Mouse (Mus musculus): Measurements from ENCODE around the gene Vmn1r210. TPM values are rescaled to one million over a fixed set of nuclear protein-coding genes. Genes with fewer than 3 reads are reported as not detected.

Gene Vmn1r210
- total RNA-seq, 1 experiment, result 0.09 TPM

Other genes with a start within 250 kb of the Vmn1r210 start
- gene Vmn1r205, start 238.3 kb downstream of the Vmn1r210 start, total RNA-seq (2012; rRNA removed), result not detected in 2 replicates
- not detected in 2 replicates for gene Vmn1r206, start 207.1 kb downstream of the Vmn1r210 start, total RNA-seq (2012; rRNA removed)
- gene Vmn1r207-ps, start 101.7 kb downstream of the Vmn1r210 start, total RNA-seq (2012; rRNA removed), result not detected in 2 replicates
- gene Vmn1r208, start 53.9 kb downstream of the Vmn1r210 start, total RNA-seq (2012; rRNA removed), result 0.11 and 0.22 TPM in 2 replicates
- gene Vmn1r209, start 21.7 kb downstream of the Vmn1r210 start, total RNA-seq (2012; rRNA removed), result not detected in 2 replicates
- gene Vmn1r211, start 26.2 kb upstream of the Vmn1r210 start, total RNA-seq (2012; rRNA removed), result not detected in 2 replicates
- not detected in 2 replicates for gene Vmn1r212, start 52.9 kb upstream of the Vmn1r210 start, total RNA-seq (2012; rRNA removed)
- gene Vmn1r213, start 176.3 kb upstream of the Vmn1r210 start, total RNA-seq (2012; rRNA removed), result not detected in 2 replicates
- gene Vmn1r214, start 199.1 kb upstream of the Vmn1r210 start, total RNA-seq (2012; rRNA removed), result not detected in 2 replicates
- not detected in 2 replicates for gene Vmn1r215, start 236.7 kb upstream of the Vmn1r210 start, total RNA-seq (2012; rRNA removed)